Mouse (Mus musculus) liver, adult 2 months (tissue): ENCODE results near the gene Bnc2.

Experiments
- CTCF ChIP-seq: fragments of 200-500 bp; IDR thresholded peaks from 2 replicates; pipeline ENCODE4 v1.5.1; 2011; ENCODE audit warnings: low read depth, low read length, control low read depth
- POLR2A ChIP-seq: fragments of 200-500 bp; IDR thresholded peaks from 2 replicates; pipeline ENCODE4 v1.6.1; 2011; ENCODE audit warnings: low read length, control low read depth; ENCODE audit not compliant: insufficient read depth; ENCODE audit errors: extremely low read depth

- TF ChIP-seq CTCF = no peak
- TF ChIP-seq POLR2A = no peak
Observed at GRCm38 (mm10) chr4:84228551-84228950, 446.5 kb downstream of the Bnc2 start.
